Mouse (Mus musculus): Measurements from ENCODE around the gene Gadd45b. TPM values are rescaled to one million over a fixed set of nuclear protein-coding genes. Genes with fewer than 3 reads are reported as not detected.

The Gadd45b gene
- 5.7 and 9.6 TPM in 2 replicates for polyA plus RNA-seq (2012; ENCODE audit: low replicate concordance)

GRCm38 (mm10) chr10:80929299-80930226 is at the start of gene Gadd45b:
Gadd45b (plus strand) TSS chr10:80930073.

GRCm38 (mm10) chr10:80900318-80901247 is 29.3 kb upstream of the Gadd45b start, which contains the start of gene Timm13:
Timm13 (minus strand) TSS chr10:80900969.

GRCm38 (mm10) chr10:80917779-80918434 is 12.0 kb upstream of the Gadd45b start, which contains the start of gene Lmnb2:
Lmnb2 (minus strand) TSS chr10:80918245.

Other genes starting within 250 kb of the Gadd45b start
- 20.5 and 25.8 TPM in 2 replicates for gene Mob3a, start 228.1 kb upstream of the Gadd45b start, polyA plus RNA-seq (2012; ENCODE audit: low replicate concordance)
- gene Izumo4, start 227.9 kb upstream of the Gadd45b start, polyA plus RNA-seq (2012; ENCODE audit: low replicate concordance) = 8.8 and 12.5 TPM in 2 replicates
- gene Ap3d1, start 187.8 kb upstream of the Gadd45b start, polyA plus RNA-seq (2012; ENCODE audit: low replicate concordance) = 30.9 and 34.8 TPM in 2 replicates
- 210 and 242 TPM in 2 replicates for gene Dot1l, start 174.9 kb upstream of the Gadd45b start, polyA plus RNA-seq (2012; ENCODE audit: low replicate concordance)
- 1,203 and 1,963 TPM in 2 replicates for gene Sf3a2, start 131.9 kb upstream of the Gadd45b start, polyA plus RNA-seq (2012; ENCODE audit: low replicate concordance)
- 158 and 168 TPM in 2 replicates for gene Plekhj1, start 131.4 kb upstream of the Gadd45b start, polyA plus RNA-seq (2012; ENCODE audit: low replicate concordance)
- 1.6 and 3.6 TPM in 2 replicates for gene Amh, start 124.8 kb upstream of the Gadd45b start, polyA plus RNA-seq (2012; ENCODE audit: low replicate concordance)
- gene Jsrp1, start 116.6 kb upstream of the Gadd45b start, polyA plus RNA-seq (2012; ENCODE audit: low replicate concordance) = not detected in 2 replicates
- gene Oaz1, start 103.4 kb upstream of the Gadd45b start, polyA plus RNA-seq (2012; ENCODE audit: low replicate concordance) = 1,955 and 2,032 TPM in 2 replicates
- gene Lingo3, start 86.0 kb upstream of the Gadd45b start, polyA plus RNA-seq (2012; ENCODE audit: low replicate concordance) = 0.27 and 0.65 TPM in 2 replicates
- 82.8 and 101 TPM in 2 replicates for gene Lsm7, start 74.9 kb upstream of the Gadd45b start, polyA plus RNA-seq (2012; ENCODE audit: low replicate concordance)
- gene Sppl2b, start 74.8 kb upstream of the Gadd45b start, polyA plus RNA-seq (2012; ENCODE audit: low replicate concordance) = 289 and 463 TPM in 2 replicates
- 0.36 and 1.6 TPM in 2 replicates for gene Tmprss9, start 58.2 kb upstream of the Gadd45b start, polyA plus RNA-seq (2012; ENCODE audit: low replicate concordance)
- gene Timm13, start 29.1 kb upstream of the Gadd45b start, polyA plus RNA-seq (2012; ENCODE audit: low replicate concordance) = 135 and 264 TPM in 2 replicates
- gene Lmnb2, start 11.8 kb upstream of the Gadd45b start, polyA plus RNA-seq (2012; ENCODE audit: low replicate concordance) = 5.7 and 6.6 TPM in 2 replicates
- 0.27 and 0.35 TPM in 2 replicates for gene Gng7, start 84.9 kb downstream of the Gadd45b start, polyA plus RNA-seq (2012; ENCODE audit: low replicate concordance)
- not detected in 2 replicates for gene Diras1, start 95.6 kb downstream of the Gadd45b start, polyA plus RNA-seq (2012; ENCODE audit: low replicate concordance)
- gene Slc39a3, start 107.4 kb downstream of the Gadd45b start, polyA plus RNA-seq (2012; ENCODE audit: low replicate concordance) = 13.0 and 21.1 TPM in 2 replicates
- 204 and 220 TPM in 2 replicates for gene Sgta, start 130.1 kb downstream of the Gadd45b start, polyA plus RNA-seq (2012; ENCODE audit: low replicate concordance)
- gene Thop1, start 140.0 kb downstream of the Gadd45b start, polyA plus RNA-seq (2012; ENCODE audit: low replicate concordance) = 162 and 193 TPM in 2 replicates
- 0.35 TPM in 1 of 2 replicates, not detected in the other for gene Creb3l3, start 168.8 kb downstream of the Gadd45b start, polyA plus RNA-seq (2012; ENCODE audit: low replicate concordance)
- gene Map2k2, start 175.8 kb downstream of the Gadd45b start, polyA plus RNA-seq (2012; ENCODE audit: low replicate concordance) = 498 and 833 TPM in 2 replicates
- gene Zbtb7a, start 205.1 kb downstream of the Gadd45b start, polyA plus RNA-seq (2012; ENCODE audit: low replicate concordance) = 295 and 321 TPM in 2 replicates
- 90.2 and 186 TPM in 2 replicates for gene Pias4, start 237.8 kb downstream of the Gadd45b start, polyA plus RNA-seq (2012; ENCODE audit: low replicate concordance)
- gene Eef2, start 246.6 kb downstream of the Gadd45b start, polyA plus RNA-seq (2012; ENCODE audit: low replicate concordance) = 344 and 2,489 TPM in 2 replicates

Data from leukemia stem cell, adult 10-12 weeks (primary cell).